Comparison of ENCODE assay signal across 22 mouse cellular contexts in genomic region chr14:121946131-121946530, GRCm38 (mm10). TPM values are rescaled to one million over a fixed set of nuclear protein-coding genes. Genes with fewer than 3 reads are reported as not detected.
DNase-seq lines count a peak whose midpoint lies in the region; ATAC-seq and TF ChIP-seq lines count a peak whose summit lies in the region.
"Had no signal": no experiment of that assay in that cellular context is flagged by ENCODE, and none has a peak within 500 bp of the region (broad histone marks: within the 10 kb centered on the region; RNA-seq: fewer than 3 reads in every experiment).

No protein-coding gene starts in this region.

- DNase-seq in forebrain, embryonic 10.5 days (ENCODE audit: extremely low spot score, low spot score): peak; percentile 12
- DNase-seq in kidney, adult 9 months: peak; percentile 43
- no peak for DNase-seq in kidney, postnatal 10 days
- DNase-seq in kidney, postnatal 25 days: peak; percentile 43 to 64
- DNase-seq in hindbrain, embryonic 10.5 days (ENCODE audit: low spot score): no peak
- DNase-seq: adrenal gland, postnatal 36 days; cerebellum, adult 2 months; gastrocnemius, postnatal 10 days; heart, adult 2 months; heart, postnatal 10 days; liver, embryonic 13.5 days; thymus, adult 18-20 months had no signal

- H3K36me3 ChIP-seq in forebrain, embryonic 10.5 days (replicated peaks): 0 out of 2 replicates have a peak, but pooled peaks cover 2% of the 10 kb centered on the region
- no peaks in the 10 kb centered on the region for H3K36me3 ChIP-seq in forebrain, embryonic 13.5 days (ENCODE audit: poor library complexity, severe bottlenecking)
- H3K36me3 ChIP-seq in E14TG2a.4 (ENCODE audit: insufficient read depth, low read length): peaks cover 6% of the 10 kb centered on the region; the same call in 1 of the 2 replicates
- H3K36me3 ChIP-seq in hindbrain, embryonic 10.5 days: no peaks in the 10 kb centered on the region
- H3K36me3 ChIP-seq: embryonic facial prominence, embryonic 13.5 days; hindbrain, embryonic 15.5 days; liver, embryonic 13.5 days; midbrain, embryonic 13.5 days; neural tube, embryonic 15.5 days had no signal

- no peaks in the 10 kb centered on the region for H3K27me3 ChIP-seq in forebrain, embryonic 10.5 days (ENCODE audit: poor library complexity, severe bottlenecking)
- H3K27me3 ChIP-seq in forebrain, embryonic 13.5 days: no peaks in the 10 kb centered on the region
- H3K27me3 ChIP-seq in E14TG2a.4 (ENCODE audit: insufficient read depth, low read length): no peaks in the 10 kb centered on the region
- no peaks in the 10 kb centered on the region for H3K27me3 ChIP-seq in hindbrain, embryonic 10.5 days (ENCODE audit: insufficient read depth, poor library complexity, severe bottlenecking)
- H3K27me3 ChIP-seq: embryonic facial prominence, embryonic 13.5 days; hindbrain, embryonic 15.5 days; liver, embryonic 13.5 days; midbrain, embryonic 13.5 days; neural tube, embryonic 15.5 days; Patski had no signal

- 80% methylated on average over 5 of the region's 5 CpGs for WGBS in forebrain, embryonic 10.5 days
- whole genome bisulfite sequencing in forebrain, embryonic 13.5 days: 95% methylated on average over 5 of the region's 5 CpGs
- 80% methylated on average over 5 of the region's 5 CpGs for WGBS in hindbrain, embryonic 10.5 days

- peaks cover 18% of the 10 kb centered on the region for H3K9me3 ChIP-seq in forebrain, embryonic 10.5 days
- peaks cover 4% of the 10 kb centered on the region; the same call in 1 of the 2 replicates for H3K9me3 ChIP-seq in forebrain, embryonic 13.5 days (replicated peaks)
- 0 out of 2 replicates have a peak, but pooled peaks cover 3% of the 10 kb centered on the region for H3K9me3 ChIP-seq in E14TG2a.4 (ENCODE audit: low read length)
- peaks cover 19% of the 10 kb centered on the region for H3K9me3 ChIP-seq in hindbrain, embryonic 10.5 days
- H3K9me3 ChIP-seq: liver, embryonic 13.5 days; neural tube, embryonic 15.5 days had no signal

- no peak for ATAC-seq in forebrain, embryonic 13.5 days
- ATAC-seq in erythroblast, adult 5-6 weeks (replicated peaks; ENCODE audit: low FRiP score, poor library complexity, severe bottlenecking): no peak
- ATAC-seq: midbrain, embryonic 13.5 days; Patski had no signal

- no peak overlapping the region for H3K9ac ChIP-seq in forebrain, embryonic 13.5 days
- H3K9ac ChIP-seq: embryonic facial prominence, embryonic 13.5 days; hindbrain, embryonic 15.5 days; liver, embryonic 13.5 days; midbrain, embryonic 13.5 days; neural tube, embryonic 15.5 days had no signal

- TF ChIP-seq CTCF in E14TG2a.4 (conservative IDR thresholded peaks at IDR 0.05; ENCODE audit: low read length): no peak

- H3K4me2 ChIP-seq in forebrain, embryonic 13.5 days: no peak overlapping the region
- H3K4me2 ChIP-seq: embryonic facial prominence, embryonic 13.5 days; hindbrain, embryonic 15.5 days; liver, embryonic 13.5 days; midbrain, embryonic 13.5 days; neural tube, embryonic 15.5 days had no signal

- no peaks in the 10 kb centered on the region for H3K4me1 ChIP-seq in forebrain, embryonic 10.5 days
- no peaks in the 10 kb centered on the region for H3K4me1 ChIP-seq in forebrain, embryonic 13.5 days
- H3K4me1 ChIP-seq in E14TG2a.4 (replicated peaks; ENCODE audit: low read depth, low read length): peaks cover 31% of the 10 kb centered on the region
- H3K4me1 ChIP-seq in hindbrain, embryonic 10.5 days (replicated peaks): no peaks in the 10 kb centered on the region
- H3K4me1 ChIP-seq: hindbrain, embryonic 15.5 days; midbrain, embryonic 13.5 days had no signal

- H3K27ac ChIP-seq in forebrain, embryonic 10.5 days: no peak overlapping the region
- H3K27ac ChIP-seq in forebrain, embryonic 13.5 days: no peak overlapping the region
- H3K27ac ChIP-seq in hindbrain, embryonic 10.5 days: no peak overlapping the region
- H3K27ac ChIP-seq: heart, adult 2 months; hindbrain, embryonic 15.5 days; liver, embryonic 13.5 days; midbrain, embryonic 13.5 days; neural tube, embryonic 15.5 days had no signal

- no peak overlapping the region for H3K4me3 ChIP-seq in forebrain, embryonic 10.5 days
- no peak overlapping the region for H3K4me3 ChIP-seq in forebrain, embryonic 13.5 days
- 0 out of 2 replicates have a peak overlapping the region, but pooled peaks have one; percentile 17 for H3K4me3 ChIP-seq in E14TG2a.4 (replicated peaks; ENCODE audit: low read length)
- no peak overlapping the region for H3K4me3 ChIP-seq in hindbrain, embryonic 10.5 days
- H3K4me3 ChIP-seq: embryonic facial prominence, embryonic 13.5 days; heart, adult 2 months; hindbrain, embryonic 15.5 days; liver, embryonic 13.5 days; midbrain, embryonic 13.5 days; neural tube, embryonic 15.5 days had no signal

RNA-seq across cellular contexts. Expression of gene Gpr183, which starts 18.9 kb away (rescaled TPM):
- polyA plus RNA-seq in forebrain, embryonic 10.5 days (2016; fragmentation: Nextera tagmentation; extraction: Ambion mirVana): 1.9 and 2.5 TPM in 2 replicates
- polyA plus RNA-seq in forebrain, embryonic 13.5 days (2015; fragmentation: Nextera tagmentation; extraction: Ambion mirVana): 1.3 and 1.5 TPM in 2 replicates
- 2.0 and 2.4 TPM in 2 replicates for polyA plus RNA-seq in hindbrain, embryonic 10.5 days (2016; fragmentation: Nextera tagmentation; extraction: Ambion mirVana)
- 0.19 and 1.7 TPM in 2 replicates for total RNA-seq in erythroblast, adult 5-6 weeks (2015; ENCODE audit: low replicate concordance)
- 0.98 and 2.3 TPM in 2 replicates for total RNA-seq in erythroblast, adult 5-6 weeks (2017; ENCODE audit: low replicate concordance)
- polyA plus RNA-seq: Patski had no signal

RNA-seq across cellular contexts. Expression of gene Gpr18, which starts 30.6 kb away (rescaled TPM):
- polyA plus RNA-seq in forebrain, embryonic 10.5 days (2016; fragmentation: Nextera tagmentation; extraction: Ambion mirVana): 0.23 and 0.55 TPM in 2 replicates
- 0.14 and 0.23 TPM in 2 replicates for polyA plus RNA-seq in forebrain, embryonic 13.5 days (2015; fragmentation: Nextera tagmentation; extraction: Ambion mirVana)
- polyA plus RNA-seq in hindbrain, embryonic 10.5 days (2016; fragmentation: Nextera tagmentation; extraction: Ambion mirVana): 0.20 and 0.21 TPM in 2 replicates
- total RNA-seq in erythroblast, adult 5-6 weeks (2015; ENCODE audit: low replicate concordance): 0.63 TPM in 1 of 2 replicates, not detected in the other
- total RNA-seq in erythroblast, adult 5-6 weeks (2017; ENCODE audit: low replicate concordance): 0.42 and 0.51 TPM in 2 replicates
- total RNA-seq: gastrocnemius, postnatal 10 days; layer of hippocampus, postnatal 14 days; left cerebral cortex, postnatal 25 days had no signal
- polyA plus RNA-seq: cerebellum, adult 2 months; liver, embryonic 13.5 days; neural tube, embryonic 15.5 days had no signal

Comparison
In these comparisons a context has a peak if more than half of its experiments do, and no peak if none do; other contexts are left out.
1. DNase-seq: peak in forebrain, embryonic 10.5 days (single experiment), kidney, adult 9 months (single experiment) and kidney, postnatal 25 days (2 of 2); none in kidney, postnatal 10 days (single experiment) and hindbrain, embryonic 10.5 days (single experiment).